In the genomic region with DNA sequence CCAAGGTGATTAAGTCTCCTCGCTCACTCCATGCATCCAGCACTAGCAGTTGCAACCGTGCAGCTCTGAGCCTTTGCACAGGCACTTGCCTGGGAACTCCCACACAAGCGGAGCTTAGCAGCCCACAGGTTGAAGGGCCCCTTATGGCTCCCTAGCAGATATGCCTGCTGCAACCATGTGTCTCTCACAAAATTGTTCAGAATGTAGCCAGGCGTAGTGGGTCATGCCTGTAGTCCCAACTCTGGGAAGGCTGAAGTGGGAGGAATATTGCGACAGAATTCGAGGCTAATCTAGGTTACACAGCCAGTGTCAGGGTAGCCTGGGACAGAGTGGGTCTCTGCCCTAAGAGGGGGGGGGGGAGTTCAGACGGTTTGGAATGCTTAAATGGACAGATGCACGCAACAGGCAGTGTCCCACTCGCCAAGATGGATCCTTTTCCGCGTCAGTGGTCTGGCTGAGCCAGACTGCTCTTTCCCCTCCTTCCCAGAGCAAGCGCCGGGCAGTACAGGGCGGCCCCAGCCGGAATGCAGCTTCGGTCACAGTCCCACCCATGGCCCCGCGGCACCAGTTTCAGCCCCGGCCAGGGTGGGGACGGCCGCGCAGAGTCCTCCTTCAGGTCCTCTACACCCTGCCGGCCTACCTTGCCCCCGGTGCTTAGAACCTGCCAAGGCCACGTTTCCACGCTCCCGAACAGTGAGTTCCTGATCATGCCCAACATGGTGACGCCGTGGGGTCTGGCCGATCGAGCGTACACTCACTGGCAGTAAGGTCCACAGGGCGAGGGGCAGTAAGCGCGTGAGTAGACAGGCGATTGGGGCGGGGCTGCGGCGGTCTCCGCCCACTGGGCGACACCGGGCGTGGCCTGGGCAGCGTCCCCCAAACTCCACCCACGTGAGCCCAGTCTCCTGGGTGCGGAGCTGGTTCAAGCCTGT, we compare ENCODE assay signal across 8 mouse cellular contexts. TPM values are rescaled to one million over a fixed set of nuclear protein-coding genes. Genes with fewer than 3 reads are reported as not detected.
DNase-seq lines count a peak whose midpoint lies in the region; ATAC-seq and TF ChIP-seq lines count a peak whose summit lies in the region.

No protein-coding gene starts in this region.

- peaks cover 6% of the 10 kb centered on the region; the same call in 1 of the 2 replicates for H3K27me3 ChIP-seq in E14TG2a.4 (ENCODE audit: insufficient read depth, low read length)
- H3K27me3 ChIP-seq in forebrain, embryonic 12.5 days, result peaks cover 7% of the 10 kb centered on the region; the same call in 1 of the 2 replicates
- H3K27me3 ChIP-seq in heart, embryonic 16.5 days (ENCODE audit: control insufficient read depth, insufficient read depth, low read length), result no peaks in the 10 kb centered on the region
- H3K27me3 ChIP-seq in liver, postnatal 0 days (ENCODE audit: insufficient read depth, low read length), result no peaks in the 10 kb centered on the region
- peaks cover 9% of the 10 kb centered on the region; the same call in 1 of the 2 replicates for H3K27me3 ChIP-seq in neural tube, embryonic 13.5 days

- H3K9me3 ChIP-seq in E14TG2a.4 (ENCODE audit: low read length), result no peaks in the 10 kb centered on the region
- H3K9me3 ChIP-seq in forebrain, embryonic 12.5 days, result no peaks in the 10 kb centered on the region
- no peaks in the 10 kb centered on the region for H3K9me3 ChIP-seq in heart, embryonic 16.5 days (replicated peaks; ENCODE audit: control insufficient read depth, low read length)
- H3K9me3 ChIP-seq in liver, postnatal 0 days (ENCODE audit: low read length), result no peaks in the 10 kb centered on the region
- no peaks in the 10 kb centered on the region for H3K9me3 ChIP-seq in neural tube, embryonic 13.5 days

- WGBS in forebrain, embryonic 12.5 days, result 3% methylated on average over 46 of the region's 46 CpGs
- WGBS in heart, embryonic 16.5 days, result 3% methylated on average over 46 of the region's 46 CpGs
- 4% methylated on average over 46 of the region's 46 CpGs for WGBS in liver, postnatal 0 days (ENCODE audit: insufficient replicate concordance)
- 4% methylated on average over 46 of the region's 46 CpGs for WGBS in neural tube, embryonic 13.5 days

- H3K4me3 ChIP-seq in E14TG2a.4 (replicated peaks; ENCODE audit: low read length), result peak overlapping the region; percentile 86
- peak overlapping the region; percentile 50 for H3K4me3 ChIP-seq in forebrain, embryonic 12.5 days (replicated peaks)
- peak overlapping the region; percentile 66 for H3K4me3 ChIP-seq in heart, embryonic 16.5 days (ENCODE audit: low read length)
- peak overlapping the region; percentile 74 for H3K4me3 ChIP-seq in liver, postnatal 0 days (ENCODE audit: low read depth, low read length)
- H3K4me3 ChIP-seq in neural tube, embryonic 13.5 days, result peak overlapping the region; percentile 51

- peak overlapping the region; percentile 87 for H3K4me2 ChIP-seq in forebrain, embryonic 12.5 days
- H3K4me2 ChIP-seq in heart, embryonic 16.5 days (ENCODE audit: low read depth, low read length), result peak overlapping the region; percentile 80
- peak overlapping the region; percentile 75 for H3K4me2 ChIP-seq in liver, postnatal 0 days (ENCODE audit: low read depth, low read length)
- H3K4me2 ChIP-seq in neural tube, embryonic 13.5 days, result peak overlapping the region; percentile 77

- H3K27ac ChIP-seq in forebrain, embryonic 12.5 days, result no peak overlapping the region
- H3K27ac ChIP-seq in heart, embryonic 16.5 days (ENCODE audit: low read length), result peak overlapping the region; percentile 70
- peak overlapping the region; percentile 97 for H3K27ac ChIP-seq in liver, postnatal 0 days (ENCODE audit: low read depth)
- H3K27ac ChIP-seq in neural tube, embryonic 13.5 days (replicated peaks), result no peak overlapping the region

- peak overlapping the region; percentile 58 for H3K9ac ChIP-seq in forebrain, embryonic 12.5 days
- peak overlapping the region; percentile 69 for H3K9ac ChIP-seq in heart, embryonic 16.5 days (ENCODE audit: low read length)
- peak overlapping the region; percentile 86 for H3K9ac ChIP-seq in liver, postnatal 0 days (replicated peaks)
- peak overlapping the region; percentile 73 for H3K9ac ChIP-seq in neural tube, embryonic 13.5 days

- TF ChIP-seq EP300 in liver, postnatal 0 days (IDR thresholded peaks at IDR 0.05; ENCODE audit: low read depth), result peak; percentile 60

- H3K36me3 ChIP-seq in E14TG2a.4 (ENCODE audit: insufficient read depth, low read length), result peaks cover 6% of the 10 kb centered on the region; the same call in 1 of the 2 replicates
- H3K36me3 ChIP-seq in forebrain, embryonic 12.5 days (replicated peaks), result no peaks in the 10 kb centered on the region
- no peaks in the 10 kb centered on the region for H3K36me3 ChIP-seq in heart, embryonic 16.5 days (ENCODE audit: control insufficient read depth, insufficient read depth)
- H3K36me3 ChIP-seq in liver, postnatal 0 days (replicated peaks; ENCODE audit: insufficient read depth, low read length), result peaks cover 11% of the 10 kb centered on the region; the same call in 1 of the 2 replicates
- no peaks in the 10 kb centered on the region for H3K36me3 ChIP-seq in neural tube, embryonic 13.5 days

- DNase-seq in c-Kit-positive CD71-positive TER-119-positive erythroid progenitor cells, embryonic 14.5 days (ENCODE audit: low spot score), result peak; percentile 85
- DNase-seq in kidney, postnatal 4 days, result peak; percentile 95 to 96
- DNase-seq in liver, postnatal 0 days, result peak; percentile 96
- DNase-seq in testis, postnatal 10 days (ENCODE audit: low spot score), result peak; percentile 95

- H3K4me1 ChIP-seq in E14TG2a.4 (replicated peaks; ENCODE audit: low read depth, low read length), result peaks cover 27% of the 10 kb centered on the region
- peaks cover 12% of the 10 kb centered on the region for H3K4me1 ChIP-seq in forebrain, embryonic 12.5 days
- H3K4me1 ChIP-seq in heart, embryonic 16.5 days (ENCODE audit: control insufficient read depth, insufficient read depth, low read length), result no peaks in the 10 kb centered on the region
- H3K4me1 ChIP-seq in liver, postnatal 0 days (ENCODE audit: insufficient read depth), result peaks cover 34% of the 10 kb centered on the region
- peaks cover 14% of the 10 kb centered on the region for H3K4me1 ChIP-seq in neural tube, embryonic 13.5 days (replicated peaks)

- TF ChIP-seq CTCF in E14TG2a.4 (conservative IDR thresholded peaks at IDR 0.05; ENCODE audit: low read length), result no peak
- no peak for TF ChIP-seq CTCF in liver, postnatal 0 days (IDR thresholded peaks at IDR 0.05; ENCODE audit: low read depth)

- ATAC-seq in forebrain, embryonic 12.5 days (ENCODE audit: low FRiP score), result peak; percentile 92
- ATAC-seq in heart, embryonic 16.5 days (replicated peaks; ENCODE audit: extremely low read depth, insufficient read depth, low FRiP score), result peak; percentile 93
- ATAC-seq in liver, postnatal 0 days, result peak; percentile 85
- ATAC-seq in neural tube, embryonic 13.5 days (ENCODE audit: low read depth), result peak; percentile 86

RNA-seq across cellular contexts. Expression of a gene that starts 30.1 kb away (rescaled TPM):
- 48.8 and 52.2 TPM in 2 replicates for polyA plus RNA-seq in forebrain, embryonic 12.5 days (2016; fragmentation: Nextera tagmentation; extraction: Ambion mirVana)
- 11.0 and 12.2 TPM in 2 replicates for polyA plus RNA-seq in heart, embryonic 16.5 days (2015; fragmentation: Nextera tagmentation; extraction: Ambion mirVana)
- 15.4 and 17.1 TPM in 2 replicates for polyA plus RNA-seq in liver, postnatal 0 days (2015; fragmentation: Nextera tagmentation; extraction: Ambion mirVana)
- polyA plus RNA-seq in neural tube, embryonic 13.5 days (2015; fragmentation: Nextera tagmentation; extraction: Ambion mirVana), result 82.9 and 92.2 TPM in 2 replicates

RNA-seq across cellular contexts. Expression of a gene that starts 30.2 kb away (rescaled TPM):
- 2.8 and 3.6 TPM in 2 replicates for polyA plus RNA-seq in forebrain, embryonic 12.5 days (2016; fragmentation: Nextera tagmentation; extraction: Ambion mirVana)
- 11.9 and 15.1 TPM in 2 replicates for polyA plus RNA-seq in heart, embryonic 16.5 days (2015; fragmentation: Nextera tagmentation; extraction: Ambion mirVana)
- 94.2 and 108 TPM in 2 replicates for polyA plus RNA-seq in liver, postnatal 0 days (2015; fragmentation: Nextera tagmentation; extraction: Ambion mirVana)
- polyA plus RNA-seq in neural tube, embryonic 13.5 days (2015; fragmentation: Nextera tagmentation; extraction: Ambion mirVana), result 5.2 and 6.3 TPM in 2 replicates

RNA-seq across cellular contexts. Expression of a gene that starts 49.6 kb away (rescaled TPM):
- not detected in 2 replicates for polyA plus RNA-seq in forebrain, embryonic 12.5 days (2016; fragmentation: Nextera tagmentation; extraction: Ambion mirVana)
- not detected in 2 replicates for polyA plus RNA-seq in heart, embryonic 16.5 days (2015; fragmentation: Nextera tagmentation; extraction: Ambion mirVana)
- polyA plus RNA-seq in liver, postnatal 0 days (2015; fragmentation: Nextera tagmentation; extraction: Ambion mirVana), result 0.11 and 0.13 TPM in 2 replicates
- polyA plus RNA-seq in neural tube, embryonic 13.5 days (2015; fragmentation: Nextera tagmentation; extraction: Ambion mirVana), result not detected in 2 replicates

Comparison
In these comparisons a context has a peak if more than half of its experiments do, and no peak if none do; other contexts are left out.
1. H3K27ac ChIP-seq: peak in heart, embryonic 16.5 days (single experiment) and liver, postnatal 0 days (single experiment); none in forebrain, embryonic 12.5 days (single experiment) and neural tube, embryonic 13.5 days (single experiment).
2. Peak in every context shown above with its lines, with median percentiles within 50 percentile points of each other: H3K4me3 ChIP-seq, DNase-seq, ATAC-seq, H3K4me2 ChIP-seq and H3K9ac ChIP-seq.